Mouse (Mus musculus) thymus, postnatal 14 days (tissue): Measurements from ENCODE around the gene Plcd3.

Experiments
- DNase-seq: peaks from one replicate; pipeline ENCODE4 v3.0.0; 2021

The Plcd3 gene

DNA sequence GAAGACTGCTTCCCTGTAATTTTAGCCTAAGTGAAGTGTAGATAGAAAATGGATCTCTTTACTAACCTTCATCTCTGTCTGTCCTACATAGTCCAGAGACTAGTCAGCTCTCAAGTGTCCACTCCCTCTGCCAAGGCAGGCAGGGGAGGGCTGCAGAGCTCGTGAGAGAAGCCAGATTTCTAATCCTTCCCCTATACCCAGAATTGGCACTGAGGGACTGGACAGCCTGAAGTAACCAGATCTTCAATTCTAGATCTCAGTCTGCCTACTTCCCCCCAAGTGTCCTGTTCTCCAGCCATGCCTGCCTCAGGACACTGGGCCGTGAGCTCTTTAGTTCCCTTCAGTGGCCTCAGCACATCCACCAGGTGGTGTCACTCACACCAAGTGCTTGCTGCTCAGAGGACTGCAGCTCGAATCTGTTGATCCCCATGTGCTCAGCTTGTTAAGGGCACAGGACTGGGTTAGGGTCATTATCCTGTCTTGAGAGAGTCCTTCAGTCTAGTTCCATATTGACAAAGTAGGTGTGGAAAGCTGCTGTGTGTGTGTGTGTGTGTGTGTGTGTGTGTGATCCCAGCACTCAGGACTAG lies 42.9 kb downstream of the Plcd3 start:
- DNase-seq, result no peak

DNA sequence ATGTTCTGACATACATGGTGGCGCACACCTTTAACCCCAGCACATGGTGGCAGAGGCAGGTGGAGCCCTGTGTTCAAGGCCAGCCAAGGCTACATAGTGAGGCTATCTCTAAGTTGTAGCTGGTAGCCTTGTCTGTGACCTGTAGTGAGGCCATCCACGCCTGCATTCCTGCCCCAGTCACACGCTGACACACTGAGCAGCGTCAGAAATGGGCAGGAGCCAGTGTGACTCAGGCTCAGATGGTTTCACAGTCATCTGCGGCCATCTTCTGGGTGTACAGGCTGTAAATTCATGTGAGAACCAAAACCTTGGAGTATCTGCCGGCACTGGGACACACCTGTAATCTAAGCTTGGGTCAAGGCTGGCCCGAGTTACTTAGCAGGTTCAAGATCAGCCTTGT lies 44.8 kb downstream of the Plcd3 start:
- DNase-seq, result no peak

DNA sequence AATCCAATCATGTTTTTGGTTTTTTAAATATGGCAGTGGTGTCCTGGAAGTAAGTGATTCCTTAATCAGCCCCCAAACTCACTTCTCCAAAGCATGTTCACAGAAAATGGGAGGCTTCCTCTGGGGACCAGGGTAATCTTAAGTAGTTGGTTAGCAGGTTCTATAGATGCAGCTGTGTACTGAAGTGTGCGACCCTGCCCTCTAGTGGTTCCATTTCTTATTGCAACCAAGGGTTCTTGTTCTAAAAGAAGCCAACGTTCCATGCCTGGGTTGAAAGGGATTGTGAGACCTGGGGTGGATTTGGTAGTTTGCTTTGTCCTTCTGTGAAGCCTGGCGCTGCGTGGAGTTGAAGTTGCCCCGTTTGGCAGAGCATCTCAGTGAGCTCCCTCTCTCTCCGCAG lies 46.7 kb downstream of the Plcd3 start:
- peak; percentile 79 for DNase-seq

DNA sequence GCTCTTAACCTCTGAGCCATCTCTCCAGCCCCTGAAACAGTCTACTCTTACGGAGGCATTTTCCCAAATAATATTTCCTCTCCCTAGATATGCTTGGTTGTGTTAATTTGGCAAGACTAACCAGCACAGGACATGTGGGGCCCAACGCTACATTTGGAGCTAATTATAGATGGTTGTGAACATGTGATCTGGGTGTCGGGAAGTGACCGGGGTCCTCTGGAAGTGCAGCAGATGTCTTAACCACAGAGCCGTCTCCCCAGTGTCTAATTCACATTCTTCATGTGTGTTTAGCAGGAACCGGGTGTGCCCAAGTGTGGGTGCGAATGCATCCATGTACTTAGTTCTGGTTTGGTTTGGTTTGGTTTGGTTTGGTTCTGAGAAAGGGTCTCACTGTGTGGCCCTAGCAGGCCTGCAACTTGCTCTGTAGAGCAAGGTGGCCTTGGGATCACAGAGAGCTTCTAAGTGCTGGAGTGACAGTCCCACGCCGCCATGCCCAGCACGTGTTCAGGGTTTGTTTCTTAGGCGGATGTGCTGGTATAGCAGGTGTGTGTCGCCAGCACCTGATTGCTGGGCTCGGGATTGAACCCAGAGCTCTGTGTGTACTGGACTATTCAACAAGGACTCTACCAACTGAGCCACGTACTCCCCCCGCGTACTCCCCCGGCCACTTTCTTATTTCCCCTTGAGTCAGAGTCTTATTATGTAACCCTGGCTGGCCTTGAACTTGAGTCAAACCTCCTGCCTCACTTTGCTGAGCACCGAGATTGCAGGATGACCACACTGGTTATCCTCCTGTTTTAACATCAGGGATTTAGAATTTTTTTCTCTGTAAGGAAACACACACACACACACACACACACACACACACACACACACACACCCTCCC lies 48.0 kb downstream of the Plcd3 start:
- no peak for DNase-seq

DNA sequence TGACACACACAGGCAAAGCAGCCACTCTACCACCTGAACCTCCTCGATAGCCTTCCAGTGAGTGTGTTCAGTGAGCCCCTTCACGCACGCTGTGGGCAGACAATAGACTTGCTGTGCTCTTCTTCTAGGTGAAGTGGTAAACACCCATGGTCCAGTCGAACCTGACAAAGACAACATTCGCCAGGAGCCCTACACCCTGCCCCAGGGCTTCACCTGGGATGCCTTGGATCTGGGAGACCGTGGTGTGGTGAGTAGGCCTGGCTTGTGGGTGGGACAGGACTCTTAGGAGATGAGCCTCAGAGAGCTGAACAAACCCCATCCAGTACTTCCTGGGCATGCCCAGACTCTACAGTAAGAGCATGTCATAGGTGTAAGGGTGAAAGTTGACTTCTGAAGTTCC lies 49.4 kb downstream of the Plcd3 start:
- no peak for DNase-seq

DNA sequence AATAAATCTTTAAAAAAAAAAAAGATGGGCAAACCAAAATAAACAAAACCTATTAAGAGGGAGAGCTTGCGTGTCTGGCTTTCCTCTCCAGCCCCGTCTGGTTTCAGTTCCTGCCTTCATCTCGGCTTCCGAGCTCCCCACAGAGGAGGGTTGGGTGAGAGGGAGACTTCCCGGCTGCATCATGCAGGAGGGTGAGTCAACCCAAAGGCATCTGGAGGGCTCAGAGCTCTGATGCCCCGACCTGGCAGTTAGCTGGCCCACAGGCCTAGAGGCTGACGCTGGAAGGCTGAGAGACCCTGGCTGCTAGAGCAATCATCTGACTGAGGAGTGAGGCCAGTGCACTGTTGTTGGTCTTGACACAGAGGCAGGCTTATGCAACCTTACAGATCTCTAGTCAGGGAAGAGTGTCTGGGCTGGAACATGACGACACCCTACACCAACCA lies 50.2 kb downstream of the Plcd3 start:
- no peak for DNase-seq

DNA sequence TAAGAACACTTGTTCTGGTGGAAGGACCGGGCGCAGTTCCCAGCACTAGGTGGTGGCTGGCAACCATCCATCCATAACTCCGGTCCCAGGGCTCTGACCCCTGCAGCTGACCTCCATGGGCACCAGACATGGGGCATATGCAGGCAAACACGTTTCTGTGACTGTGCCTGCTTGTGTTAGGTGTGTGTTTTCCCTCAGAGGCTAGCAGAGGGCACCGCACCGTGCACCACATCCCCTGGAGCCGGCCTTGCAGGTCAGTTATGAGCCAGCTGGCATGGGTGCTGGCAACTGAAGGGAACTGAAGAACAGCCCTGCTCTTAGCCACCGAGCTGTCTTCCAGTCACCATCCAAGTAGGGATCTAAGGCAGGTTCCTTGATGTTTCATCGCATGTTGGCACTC lies 51.3 kb downstream of the Plcd3 start:
- no peak for DNase-seq

DNA sequence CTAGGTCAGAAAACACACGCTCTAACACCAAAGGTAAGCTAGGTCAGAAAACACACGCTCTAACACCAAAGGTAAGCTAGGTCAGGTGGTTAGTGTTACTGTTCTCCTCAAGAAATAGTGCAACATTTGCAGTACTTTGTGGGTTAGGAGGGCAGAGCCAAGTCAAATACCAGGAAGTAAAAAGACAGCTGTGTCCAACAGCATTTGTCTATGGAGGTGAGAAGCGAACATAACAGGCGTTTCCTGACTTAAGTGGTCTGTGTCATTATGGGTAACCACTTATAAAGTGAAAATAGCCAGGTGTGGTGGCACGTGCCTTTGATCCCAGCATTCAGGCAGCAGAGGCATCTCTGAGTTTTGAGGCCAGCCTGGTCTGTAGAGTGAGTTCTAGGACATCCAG lies 51.8 kb downstream of the Plcd3 start:
- DNase-seq, result no peak

DNA sequence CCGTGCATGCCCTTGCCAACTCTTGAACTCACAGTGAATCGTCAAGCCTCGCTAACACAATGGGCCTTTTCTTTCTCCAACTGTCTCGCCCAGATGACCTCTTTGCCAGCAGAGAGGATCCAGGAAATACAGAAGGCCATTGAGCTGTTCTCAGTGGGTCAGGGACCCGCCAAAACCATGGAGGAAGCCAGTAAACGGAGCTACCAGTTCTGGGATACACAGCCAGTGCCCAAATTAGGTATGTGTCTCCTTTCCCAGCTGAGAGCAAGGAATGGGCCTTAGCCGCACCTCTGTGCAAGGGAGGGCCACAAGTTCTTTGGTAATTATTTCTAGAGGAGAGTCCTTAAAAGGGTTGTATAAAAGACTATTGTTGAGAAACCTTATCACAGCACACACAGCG lies 55.2 kb downstream of the Plcd3 start:
- no peak for DNase-seq

DNA sequence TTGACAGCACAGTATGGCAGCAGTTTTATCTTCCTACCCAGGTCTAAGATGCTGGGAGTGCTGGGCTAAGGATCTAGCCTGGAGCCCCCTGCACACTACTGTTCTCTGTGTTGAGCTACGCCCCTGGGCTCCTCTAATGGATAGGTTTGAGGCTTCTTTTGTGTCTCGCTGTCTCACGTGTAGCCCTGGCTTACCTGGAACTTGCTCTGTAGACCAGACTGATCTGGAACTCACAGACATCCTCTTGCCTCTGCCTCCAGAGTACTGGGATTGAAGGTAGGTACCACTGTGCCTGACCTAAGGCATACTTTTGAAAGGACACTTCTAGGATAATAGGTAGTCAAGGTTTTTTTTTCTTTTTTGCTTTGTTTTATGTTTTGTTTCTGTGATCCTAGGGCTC lies 57.5 kb downstream of the Plcd3 start:
- DNase-seq, result no peak

DNA sequence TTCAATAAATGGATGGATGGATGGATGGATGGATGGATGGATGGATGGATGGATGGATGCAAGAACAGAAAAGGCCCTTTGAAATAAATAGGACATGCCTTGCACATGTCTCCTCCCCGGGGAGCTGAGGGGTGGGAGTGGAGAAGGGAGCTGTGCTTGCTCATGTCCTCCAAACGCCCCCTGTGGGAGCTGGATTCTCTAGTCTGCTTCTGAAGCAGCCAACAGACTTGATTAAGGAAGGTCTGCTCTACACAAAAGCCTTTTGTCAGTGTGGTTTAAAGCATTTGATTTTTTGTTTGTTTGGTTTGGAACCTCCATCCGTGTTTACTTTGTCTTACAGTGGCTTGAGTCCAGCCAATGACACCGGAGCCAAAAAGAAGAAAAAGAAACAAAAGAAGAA lies 58.6 kb downstream of the Plcd3 start:
- DNase-seq, result no peak

DNA sequence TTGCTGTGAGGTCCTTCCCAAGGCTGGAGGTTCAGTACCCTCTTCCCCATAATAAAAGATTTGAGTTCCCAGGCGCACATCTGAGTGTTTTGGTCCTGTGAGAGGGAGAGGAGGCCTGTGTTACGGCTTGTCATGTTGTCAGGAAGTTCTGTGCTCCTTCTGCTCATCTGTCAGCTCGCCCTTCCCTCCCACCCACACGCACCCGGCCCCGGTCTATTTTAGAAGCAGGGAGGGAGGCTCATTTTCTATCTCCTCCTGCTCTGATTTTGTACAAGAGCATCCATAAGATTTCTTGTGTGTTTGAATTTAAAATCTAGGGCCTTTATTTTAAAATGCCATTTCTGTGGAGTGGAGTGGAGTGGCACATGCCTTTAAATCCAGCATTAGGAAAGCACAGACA lies 63.4 kb downstream of the Plcd3 start:
- DNase-seq, result no peak

DNA sequence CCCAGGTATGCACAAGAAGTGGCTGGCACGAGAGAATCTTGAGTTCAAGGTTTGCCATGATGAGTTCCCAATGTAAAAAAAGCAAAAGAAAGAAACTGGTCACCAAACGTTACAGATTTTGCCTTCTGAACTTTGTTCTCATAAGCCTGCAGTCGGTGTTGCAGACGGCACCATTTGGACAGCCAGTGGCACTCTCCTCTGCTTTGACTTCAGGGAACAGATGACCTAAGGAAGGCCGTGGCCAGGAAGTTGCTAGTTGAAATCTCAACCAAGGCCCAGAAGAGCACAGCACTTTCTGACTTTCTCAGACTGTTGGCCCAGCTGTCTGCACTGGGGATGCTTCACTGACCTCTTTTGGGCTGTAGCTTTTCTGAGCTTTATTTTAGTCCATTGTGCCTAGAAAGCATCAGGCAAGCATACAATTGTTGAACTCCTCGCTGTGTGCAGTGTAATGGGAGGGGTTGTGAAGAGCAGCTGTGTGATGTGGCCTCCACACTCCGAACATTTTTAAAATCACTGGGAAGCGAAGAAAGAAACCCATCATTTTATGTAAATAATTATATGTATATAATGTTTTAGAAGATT lies 64.5 kb downstream of the Plcd3 start:
- DNase-seq, result no peak

DNA sequence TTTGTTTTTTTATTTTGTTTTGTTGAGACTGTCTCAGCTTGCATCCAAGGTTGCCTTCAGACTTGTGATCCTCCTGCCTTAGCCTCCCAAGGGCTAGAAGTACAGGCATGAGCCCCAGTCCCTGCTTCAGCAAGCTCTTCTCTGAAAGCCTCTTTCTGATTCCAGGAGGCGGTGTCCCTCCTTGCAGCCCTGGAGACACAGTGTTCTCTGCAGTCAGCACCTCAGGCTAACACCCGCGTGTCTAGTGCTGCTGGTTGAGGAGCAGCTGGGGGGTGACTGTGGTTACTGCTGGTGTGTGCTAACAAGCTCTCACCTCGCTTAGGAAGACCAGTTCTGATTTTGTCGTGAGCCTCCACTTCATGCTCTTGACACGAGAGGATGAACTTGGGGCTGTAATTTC lies 66.5 kb downstream of the Plcd3 start:
- no peak for DNase-seq

DNA sequence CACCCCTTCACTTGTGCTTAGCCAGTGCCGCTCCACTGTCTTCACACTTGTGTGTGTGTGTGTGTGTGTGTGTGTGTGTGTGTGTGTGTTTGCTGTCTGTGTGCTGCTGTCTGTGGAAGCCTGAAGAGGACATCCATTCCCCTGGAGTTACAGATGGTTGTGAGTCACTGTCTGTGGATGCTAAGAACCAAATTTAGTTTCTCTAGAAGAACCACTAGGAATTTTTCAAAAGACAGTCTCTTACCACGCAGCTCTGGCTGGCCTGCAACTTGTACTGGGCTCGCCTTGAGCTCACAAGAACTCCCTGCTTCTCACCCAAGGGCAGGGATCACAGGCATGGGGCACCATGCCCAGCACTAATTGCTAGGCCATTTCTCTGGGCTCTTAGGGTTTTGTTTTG lies 68.4 kb downstream of the Plcd3 start:
- no peak for DNase-seq

DNA sequence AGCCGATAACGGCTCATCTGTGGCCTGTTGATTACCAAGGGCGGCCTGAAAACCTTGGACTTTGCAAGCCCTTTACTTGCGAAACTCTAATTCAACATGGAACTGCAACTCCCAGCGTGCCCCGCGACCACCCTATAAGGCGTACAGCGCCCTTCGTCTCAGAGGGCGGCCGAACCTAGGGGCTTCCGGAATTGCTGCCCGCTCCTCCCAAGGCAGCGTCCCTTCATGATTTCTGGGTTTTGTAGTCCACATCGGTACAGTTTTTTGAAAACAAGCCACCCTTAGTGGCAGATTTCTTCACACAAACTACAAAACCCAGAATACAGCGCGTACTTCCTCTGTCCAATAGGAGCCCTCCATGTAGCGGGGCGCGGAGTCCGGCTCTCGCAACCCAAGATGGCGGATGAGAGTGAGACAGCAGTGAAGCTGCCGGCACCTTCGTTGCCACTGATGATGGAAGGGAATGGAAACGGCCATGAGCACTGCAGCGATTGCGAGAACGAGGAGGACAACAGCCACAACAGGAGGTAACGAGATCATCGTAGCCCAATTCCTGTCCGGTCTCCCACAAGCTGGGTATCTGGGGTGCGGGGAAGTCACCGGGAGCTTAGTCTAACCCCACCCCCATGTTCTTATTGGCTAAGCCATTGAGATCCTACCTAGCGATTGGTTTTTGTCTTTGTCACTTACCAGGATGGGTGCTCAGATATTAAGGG lies 73.1 kb downstream of the Plcd3 start, which contains the start of the genes Nmt1 and Dcakd:
Nmt1 (plus strand) TSS at position 15 of the 716 bp plus-strand sequence.
Dcakd (minus strand) TSS at position 158 of the 716 bp plus-strand sequence.
- DNase-seq, result peak; percentile 92

DNA sequence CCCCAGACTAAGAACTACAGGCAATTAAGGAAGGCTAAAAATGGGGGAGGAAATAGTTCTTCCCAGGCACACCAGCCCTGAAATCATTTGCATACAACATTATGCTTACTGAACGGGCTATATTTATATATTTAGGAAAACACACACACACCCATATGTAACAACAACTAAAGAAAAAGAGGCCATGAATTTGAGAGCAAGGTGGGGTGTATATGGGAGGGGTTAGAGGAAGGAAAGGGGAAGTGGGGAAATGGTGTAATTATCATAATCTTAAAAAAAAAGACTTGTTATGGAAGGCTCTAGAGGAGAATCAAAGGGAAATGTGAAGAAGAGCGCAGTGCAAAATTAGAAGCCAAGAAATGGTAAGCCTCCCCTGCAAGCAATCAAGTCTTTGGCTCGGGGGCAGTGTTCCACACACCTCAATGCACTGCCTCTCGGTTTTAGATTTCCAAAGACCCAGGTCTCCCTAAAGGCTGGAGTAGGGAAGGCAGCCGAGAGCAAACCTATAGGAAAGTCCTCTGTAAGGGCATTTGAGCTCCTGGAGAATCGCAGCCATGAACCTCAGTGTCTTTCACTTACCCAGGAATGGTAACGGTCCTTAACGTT lies 73.8 kb downstream of the Plcd3 start:
- DNase-seq, result no peak

DNA sequence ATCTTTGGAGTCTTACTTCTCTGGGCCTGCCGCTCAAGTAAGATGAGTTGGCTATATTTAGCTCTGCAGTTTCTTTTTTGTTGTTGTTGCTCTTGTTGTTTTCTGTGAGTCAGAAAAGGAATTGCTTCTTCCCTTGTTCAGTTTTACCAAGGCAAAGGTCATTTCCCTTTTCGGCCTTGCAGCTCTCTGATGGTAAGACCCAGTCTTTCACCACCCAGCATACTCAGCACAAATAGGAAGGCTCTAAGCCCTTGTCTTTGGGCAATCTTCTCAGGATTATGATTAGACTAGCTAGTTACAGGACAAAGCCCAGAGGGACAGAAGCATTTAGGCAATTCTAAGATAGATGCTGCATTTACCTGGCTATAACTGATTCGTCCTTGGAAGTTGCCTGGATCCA lies 74.6 kb downstream of the Plcd3 start:
- DNase-seq, result no peak

DNA sequence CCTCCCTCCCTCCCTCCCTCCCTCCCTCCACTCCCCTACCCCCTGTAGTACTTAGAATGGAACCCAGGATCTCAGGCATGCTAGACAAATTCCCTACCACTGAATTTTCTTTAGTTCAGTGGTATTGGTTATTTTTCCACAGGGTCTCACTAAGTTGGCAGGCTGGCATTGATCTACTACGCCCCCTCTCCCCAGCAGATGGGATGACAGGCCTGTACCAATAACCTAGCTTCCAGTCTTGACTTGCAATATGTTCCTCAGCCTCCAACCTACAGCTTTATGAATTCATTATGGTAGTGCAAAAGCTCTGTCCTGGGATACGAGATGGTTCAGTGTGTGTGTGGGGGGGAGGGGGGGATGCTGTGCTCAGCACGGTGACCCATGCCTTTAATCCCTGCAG lies 77.5 kb downstream of the Plcd3 start:
- no peak for DNase-seq

DNA sequence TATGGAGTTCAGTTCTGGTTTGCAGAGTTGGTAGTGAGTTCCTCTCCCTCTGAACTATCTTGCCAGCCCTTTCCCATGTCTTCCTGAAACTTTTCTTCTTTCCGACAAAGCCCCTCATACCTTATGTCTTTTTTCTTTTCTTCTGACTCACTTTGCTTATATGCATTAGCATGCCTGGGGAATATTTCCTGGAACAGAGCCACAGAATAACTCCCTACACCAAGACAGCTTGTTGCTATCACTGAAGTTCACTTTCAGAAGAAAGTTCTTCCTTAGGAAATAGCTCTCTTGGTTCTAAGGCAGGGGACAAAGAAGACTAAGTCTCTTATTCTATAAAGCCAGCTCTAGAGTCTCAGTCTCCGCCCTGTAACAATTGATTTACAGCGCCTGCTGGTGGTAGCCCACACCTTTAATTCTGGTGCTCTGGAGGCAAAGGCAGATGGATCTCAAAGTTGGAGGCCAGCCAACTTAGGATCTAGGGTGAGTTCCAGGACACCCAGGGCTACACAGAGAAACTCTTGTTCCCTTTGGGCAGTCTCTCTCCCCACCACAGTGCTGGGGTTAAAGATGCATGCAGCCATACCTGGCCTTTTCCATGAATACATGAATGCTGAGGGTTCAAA lies 80.6 kb downstream of the Plcd3 start:
- no peak for DNase-seq
